Mouse (Mus musculus) lung, adult 2 months (tissue): ENCODE results near the gene Gm44805.

Source experiments
- CTCF ChIP-seq: fragments of 200-500 bp; IDR thresholded peaks from 2 replicates; pipeline ENCODE4 v1.5.1; 2011; ENCODE audit warnings: mild to moderate bottlenecking, low read length, control low read depth; ENCODE audit not compliant: insufficient read depth
- POLR2A ChIP-seq: fragments of 200-500 bp; IDR thresholded peaks from 2 replicates; pipeline ENCODE4 v1.6.1; 2011; ENCODE audit warnings: low read depth, mild to moderate bottlenecking, control low read depth, low read length, borderline replicate concordance; ENCODE audit errors: extremely low read depth

GRCm38 (mm10) chr7:19726541-19726940 lies 45.3 kb upstream of the Gm44805 start:
- no peak for TF ChIP-seq POLR2A
- TF ChIP-seq CTCF: no peak
